Mouse (Mus musculus) heart, postnatal 10 days (tissue): ENCODE data around the gene Usp21. TPM values are rescaled to one million over a fixed set of nuclear protein-coding genes. Genes with fewer than 3 reads are reported as not detected.
A peak's percentile ranks its signal among the peaks of the same experiment; 100 is the strongest.

Experiments
- DNase-seq, 2 experiments: peaks; one replicate each; pipeline ENCODE4 v3.0.0; 2021
- intact Hi-C: fragments of 180-260 bp; cut with DNase I; formaldehyde crosslinking; loops from one replicate; pipeline ENCODE4 v1.15.1; 2025
- total RNA-seq, 2 experiments: library from RNA; stranded (reverse); gene quantifications; 2 replicates each; pipeline ENCODE4 v1.2.3; 2021

Gene Usp21
- total RNA-seq, 2 experiments from 2014 or later, result 20.7 to 26.8 TPM

DNA sequence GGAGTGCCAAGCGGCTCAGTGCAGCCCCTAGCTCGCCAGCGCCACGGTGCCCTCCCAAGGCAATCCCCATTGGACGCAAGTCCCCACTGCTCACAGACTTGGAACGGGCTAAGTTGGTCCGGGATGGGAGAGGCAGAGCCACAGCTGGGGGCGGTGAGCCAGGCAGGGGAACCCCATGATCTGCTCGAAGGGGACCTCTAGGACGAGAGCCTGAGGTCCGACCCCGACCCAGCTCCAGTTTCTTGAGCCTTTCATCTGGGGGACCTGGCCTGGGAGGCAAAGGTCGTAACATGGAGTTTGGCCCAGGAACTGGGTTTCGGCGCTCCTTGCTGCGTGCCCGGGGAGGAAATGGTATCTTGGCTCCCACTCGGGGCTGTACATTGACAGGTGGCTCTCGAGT is 1.3 kb downstream of the Usp21 start:
- intact Hi-C loops, result loop anchor here (10.0 kb wide), 1 partner anchor 172 kb away; the partner anchor contains the start of gene Cfap126
- DNase-seq, result no peak

DNA sequence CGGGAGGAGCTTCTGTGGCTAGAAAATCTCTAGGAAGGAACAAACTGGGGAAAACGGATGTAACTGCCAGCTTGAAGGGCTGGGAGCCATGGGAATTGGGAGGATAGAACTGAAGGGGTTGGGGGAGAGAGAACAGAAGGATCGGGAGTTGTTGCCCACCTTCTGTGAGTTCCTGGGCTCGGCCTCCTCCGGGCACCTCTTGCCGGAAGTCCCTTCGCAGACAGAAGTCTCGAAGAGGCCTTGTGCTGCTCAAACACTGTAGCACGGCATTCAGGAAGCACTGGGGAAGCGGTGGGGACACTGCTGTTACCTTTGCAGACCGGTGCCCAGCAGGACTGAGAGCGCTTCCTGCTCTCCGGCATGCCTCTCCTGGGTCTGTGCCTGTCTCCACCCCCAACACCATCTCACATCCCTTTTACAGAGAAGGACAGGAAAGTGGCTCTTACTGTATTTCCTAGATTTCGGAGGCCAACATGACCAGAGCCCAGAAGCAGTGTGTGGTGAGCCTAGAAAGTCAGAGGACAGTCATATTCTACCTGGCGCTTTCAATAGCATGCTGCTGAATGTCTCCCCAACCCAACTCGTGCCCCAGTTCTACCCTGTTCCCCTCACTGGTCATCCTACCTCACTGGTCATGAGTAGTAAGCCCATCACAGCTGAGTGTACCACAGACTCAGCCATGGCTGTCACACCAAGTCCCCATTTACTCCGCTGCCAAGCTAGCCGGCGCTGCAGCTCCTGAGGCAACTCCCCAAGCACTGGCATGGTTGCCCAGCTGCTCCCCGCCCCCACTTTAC is 2.5 kb downstream of the Usp21 start:
- intact Hi-C loops, result loop anchor here (10.0 kb wide), 1 partner anchor 170 kb away; the partner anchor contains the start of gene Cfap126
- no peak for DNase-seq

DNA sequence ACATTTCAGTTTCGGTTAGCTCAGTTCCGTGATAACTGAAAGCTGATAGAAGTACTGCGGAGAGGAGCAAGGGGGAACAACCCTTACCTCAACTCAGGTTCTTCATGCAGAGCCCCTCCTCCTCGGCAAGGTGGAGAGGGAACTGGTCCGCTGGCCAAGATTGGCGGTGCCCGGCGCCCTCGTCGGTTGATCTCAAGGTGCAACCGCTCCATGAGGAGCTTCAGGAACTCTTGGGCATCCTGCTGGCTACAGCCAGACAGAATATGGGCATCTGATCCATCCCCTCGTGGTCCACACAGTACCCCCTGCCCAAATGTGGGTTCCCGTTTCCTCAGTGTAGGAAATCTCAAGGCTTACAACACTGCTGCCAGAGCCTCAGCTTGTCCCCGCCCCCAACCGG is 3.3 kb downstream of the Usp21 start:
- no peak for DNase-seq

DNA sequence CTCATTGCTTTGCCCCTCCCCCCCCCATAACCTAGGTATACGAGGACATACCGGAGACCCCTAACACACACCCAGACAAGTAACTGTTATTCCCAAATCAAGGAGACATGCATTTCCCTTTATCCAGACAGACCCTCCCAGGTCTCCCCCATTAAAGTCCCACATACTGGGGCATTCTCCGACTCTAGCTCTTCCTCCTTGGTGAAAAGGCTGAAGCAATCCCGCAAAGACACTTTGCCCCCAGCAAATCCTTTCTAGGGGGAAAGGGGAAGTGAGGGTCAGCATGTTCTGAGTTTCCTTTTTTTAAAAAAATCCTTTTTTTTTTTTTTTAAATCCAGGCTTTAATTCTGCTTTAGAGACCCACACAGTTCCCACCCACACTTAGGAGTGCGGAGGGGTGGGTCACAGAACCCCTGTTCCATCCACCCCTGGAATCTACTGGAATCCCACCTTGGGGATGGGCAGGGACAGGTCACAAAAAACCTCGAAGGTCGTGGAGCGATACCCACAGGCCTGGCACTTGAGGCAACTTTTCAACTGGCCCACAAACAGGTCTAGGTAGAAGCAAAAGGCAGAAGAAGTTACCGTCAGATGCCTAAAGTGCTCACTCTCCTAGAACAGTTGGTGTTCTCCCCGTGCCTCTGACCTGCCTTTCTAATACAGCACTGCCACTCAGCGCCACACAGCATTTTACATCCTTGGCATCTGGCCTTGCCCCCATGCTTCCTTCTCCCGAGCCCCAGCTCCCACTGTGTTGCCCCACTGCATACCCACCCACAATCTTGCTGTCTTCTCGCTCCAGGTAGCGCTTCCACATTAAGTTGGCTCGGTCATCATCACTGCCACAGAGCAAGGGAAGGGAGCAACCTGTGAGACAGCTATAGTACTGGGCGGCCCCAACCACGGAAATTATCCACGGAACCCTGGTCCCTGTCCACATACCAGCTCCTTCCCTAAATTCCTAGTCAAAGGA is 4.3 kb downstream of the Usp21 start:
- no peak for DNase-seq
- intact Hi-C loops, result loop anchor here (10.0 kb wide), 1 partner anchor 169 kb away; the partner anchor contains the start of gene Cfap126

More for the DNA sequence above, 3.3 kb downstream of the Usp21 start:
- intact Hi-C loops, result loop anchor here (10.0 kb wide), 1 partner anchor 170 kb away; the partner anchor contains the start of gene Cfap126

DNA sequence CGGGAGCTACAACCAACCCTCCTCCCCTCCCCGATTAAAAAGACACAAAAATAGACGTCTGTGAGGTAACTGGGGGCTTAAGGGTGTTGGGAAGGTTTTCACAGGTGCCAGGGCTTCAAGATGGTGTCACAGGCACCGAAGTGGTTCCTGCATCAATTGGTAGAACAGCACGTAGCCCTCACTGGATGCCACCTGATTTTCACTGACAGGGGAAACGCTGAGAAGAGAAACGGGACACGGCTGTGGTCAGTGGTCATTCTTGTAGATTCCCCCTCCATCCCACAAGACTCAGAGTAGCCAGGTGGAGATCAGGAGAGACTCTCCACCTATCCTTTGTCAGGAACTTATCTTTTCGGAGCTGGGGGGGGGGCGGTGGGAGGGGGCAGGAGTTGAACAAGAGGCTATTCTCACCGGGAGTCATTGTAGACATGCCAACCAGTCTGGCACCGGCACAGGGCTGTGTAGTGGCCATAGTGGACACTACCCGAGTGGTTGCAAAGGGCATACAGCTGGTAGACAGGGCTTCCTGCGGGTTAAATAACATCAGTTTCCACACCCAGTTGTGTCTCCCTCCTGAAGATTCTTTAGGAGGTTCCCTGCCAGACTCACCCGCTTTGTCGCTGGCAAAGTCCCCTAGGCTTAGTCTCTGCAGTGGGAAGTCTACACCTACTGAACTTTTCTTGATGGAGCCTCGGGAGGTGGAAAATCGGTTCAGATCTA is 5.5 kb downstream of the Usp21 start:
- intact Hi-C loops, result loop anchor here (10.0 kb wide), 1 partner anchor 167 kb away; the partner anchor contains the start of gene Cfap126
- DNase-seq, result no peak

DNA sequence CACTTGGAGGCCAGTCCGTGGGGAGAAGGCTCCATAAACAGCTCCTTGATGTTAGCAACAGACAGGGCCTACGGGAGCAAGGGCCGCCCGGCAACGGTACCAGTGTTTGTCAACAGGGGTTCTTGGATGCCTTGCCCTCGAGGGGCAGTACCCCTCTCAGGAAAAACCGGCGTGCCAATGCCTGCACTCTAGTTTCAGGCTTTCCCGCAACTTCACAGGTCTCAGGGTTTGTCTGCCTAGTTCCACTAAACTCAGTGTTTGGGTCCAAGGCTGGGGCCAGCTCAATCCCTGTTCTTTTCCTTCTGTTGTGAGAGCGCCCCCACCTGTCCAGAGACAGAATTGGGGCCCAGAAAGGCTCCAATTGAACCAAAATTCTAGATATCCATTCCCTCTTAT is 6.3 kb downstream of the Usp21 start:
- intact Hi-C loops, result loop anchor here (1.0 to 10.0 kb wide), 3 partner anchors 34 to 167 kb away; partner anchors contain the start of genes Apoa2 and Cfap126
- DNase-seq, result peak; percentile 91 to 92

DNA sequence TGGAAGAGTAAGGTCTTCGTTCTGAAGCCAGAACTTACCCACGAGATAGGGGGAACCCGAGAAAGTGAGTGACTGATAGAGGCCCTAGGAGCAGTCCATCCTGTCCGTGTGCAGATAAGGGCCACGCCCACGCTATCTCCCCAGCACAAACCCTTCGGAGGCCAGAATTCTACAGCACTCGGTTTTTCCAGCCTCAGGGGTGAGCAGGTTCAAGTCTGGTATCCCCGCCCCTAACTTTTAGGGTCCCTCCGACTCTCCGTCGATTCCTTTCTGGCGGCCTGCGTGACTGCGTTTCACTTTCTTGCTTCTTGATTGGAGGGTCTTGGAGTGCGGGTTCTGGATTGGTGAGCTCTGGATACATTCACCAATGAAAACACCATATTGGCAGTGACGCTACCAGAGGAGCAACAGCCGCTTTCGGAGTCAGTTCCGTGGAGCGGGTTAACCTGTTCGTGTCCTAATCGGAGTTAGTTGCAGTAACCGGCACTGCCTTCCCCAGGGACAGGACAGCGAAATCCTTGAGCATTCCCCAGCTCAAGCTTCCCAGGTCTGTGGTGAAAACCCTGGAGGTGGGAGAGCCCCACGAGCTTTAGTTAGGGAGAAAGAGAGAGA is 6.8 kb downstream of the Usp21 start, which contains the start of gene Ppox:
Gene Ppox, minus strand, starts transcription at position 271 of the 612 bp plus-strand sequence.
- DNase-seq, result peak; percentile 95 to 96
- intact Hi-C loops, result loop anchor here (1.0 to 10.0 kb wide), 3 partner anchors 34 to 166 kb away; partner anchors contain the start of genes Apoa2 and Cfap126

DNA sequence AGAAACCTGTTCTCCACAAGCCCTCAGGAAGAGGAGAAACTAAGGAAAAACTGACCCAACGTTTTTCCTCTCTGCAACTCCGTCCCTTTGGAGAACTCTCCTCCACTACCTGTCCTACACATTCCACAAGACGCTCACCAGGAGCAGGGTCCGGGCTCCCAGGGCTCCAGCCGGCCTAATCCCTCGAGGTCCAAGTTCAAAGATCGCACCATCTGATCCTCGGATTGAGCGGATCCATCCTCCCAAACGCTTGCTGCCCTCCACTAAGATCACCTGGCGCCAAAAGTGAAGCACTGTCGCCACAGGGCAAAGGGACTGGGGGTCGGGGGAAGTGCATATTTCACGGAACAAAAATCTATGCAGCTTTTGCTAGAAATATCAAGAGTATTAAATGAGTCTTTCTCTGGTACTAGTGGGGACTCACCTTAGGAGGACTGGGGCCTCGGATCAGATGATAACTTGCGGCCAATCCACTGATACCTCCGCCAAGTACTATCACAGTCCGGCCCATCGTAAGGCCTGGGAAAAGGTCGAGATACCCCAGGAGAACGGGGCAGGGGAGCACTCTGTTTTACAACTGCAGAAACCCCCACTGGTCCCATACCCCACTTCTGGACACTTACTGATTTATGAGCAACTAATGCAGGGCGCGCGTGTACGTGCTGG is 7.4 kb downstream of the Usp21 start:
- intact Hi-C loops, result loop anchor here (2.0 to 10.0 kb wide), 2 partner anchors 56 to 166 kb away; partner anchors contain the start of genes Apoa2 and Cfap126
- peak in 1 of 2 experiments; percentile 9 for DNase-seq

DNA sequence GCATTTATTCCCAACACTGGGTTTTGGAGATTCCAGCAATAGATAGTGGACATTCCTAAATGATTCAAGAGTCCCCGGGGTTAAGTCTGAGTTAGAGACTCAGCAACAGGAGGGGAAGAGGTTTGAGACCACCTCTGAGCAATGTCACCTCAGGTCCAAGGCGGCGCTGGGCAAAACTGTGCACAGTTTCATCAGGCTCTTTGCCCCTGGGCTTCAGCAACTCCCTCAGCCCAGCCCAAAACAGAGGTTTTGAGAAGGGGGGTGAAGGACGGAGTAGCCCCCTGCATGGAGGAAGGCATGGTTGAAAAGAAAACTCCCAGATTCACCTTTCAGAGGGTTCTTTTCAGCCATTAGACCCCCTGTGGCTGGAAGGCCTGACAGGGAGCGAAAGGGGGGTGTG is 8.1 kb downstream of the Usp21 start:
- DNase-seq, result no peak
- intact Hi-C loops, result loop anchor here (2.0 to 10.0 kb wide), 2 partner anchors 55 to 165 kb away; partner anchors contain the start of genes Apoa2 and Cfap126

DNA sequence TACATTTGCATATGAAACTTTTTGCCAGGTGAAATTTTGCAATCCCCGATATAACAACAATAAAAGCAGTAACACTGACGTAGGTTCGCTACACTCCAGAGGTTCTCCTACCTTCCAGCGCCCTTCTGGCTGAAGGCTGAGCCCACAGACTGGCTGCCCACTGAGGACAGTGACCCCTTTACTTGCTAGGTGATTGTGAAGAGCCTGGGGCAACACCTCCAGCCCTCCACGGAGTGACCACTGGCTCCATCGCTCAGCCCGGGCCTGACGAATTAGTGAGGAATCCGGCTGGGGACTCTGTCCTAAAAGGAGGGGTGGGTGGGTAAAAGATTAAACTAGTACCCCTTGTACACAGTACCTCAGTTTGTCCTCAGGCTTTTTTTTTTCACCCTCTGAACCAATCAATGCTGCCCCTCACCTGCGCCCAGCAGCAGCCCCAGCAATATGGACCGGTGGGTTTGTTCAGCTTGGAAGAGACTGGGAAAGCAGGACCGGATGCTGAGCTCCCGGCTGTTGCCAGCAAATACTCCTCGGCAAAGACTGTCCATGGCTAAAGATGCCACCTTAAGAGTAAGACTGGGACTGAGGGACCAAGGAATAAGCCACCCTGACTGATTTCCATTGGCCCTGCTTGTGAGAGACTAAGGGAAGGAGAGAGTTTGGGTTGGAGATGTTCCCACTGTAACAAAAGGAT is 8.6 kb downstream of the Usp21 start:
- intact Hi-C loops, result no loop called here
- DNase-seq, result no peak

DNA sequence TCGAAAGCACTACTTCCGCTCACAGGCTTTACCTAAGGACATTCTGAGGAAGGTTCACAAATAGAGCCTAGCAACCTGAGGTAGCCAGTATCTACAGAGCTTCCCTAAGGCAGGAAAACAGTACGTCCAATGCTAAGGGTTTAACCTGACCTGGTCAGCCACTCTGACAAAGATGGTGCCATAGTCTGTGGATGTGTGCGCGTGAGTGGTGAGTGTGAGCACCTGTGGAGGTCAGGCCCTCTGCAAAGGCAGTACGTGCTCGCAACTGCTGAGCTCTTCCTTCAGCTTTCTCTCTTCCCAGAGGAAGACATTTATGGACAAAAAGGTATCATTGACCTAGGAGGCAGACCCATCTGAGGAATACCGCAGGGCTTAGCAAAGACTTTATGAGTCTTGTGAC is 9.4 kb downstream of the Usp21 start:
- DNase-seq, result no peak
- intact Hi-C loops, result no loop called here

DNA sequence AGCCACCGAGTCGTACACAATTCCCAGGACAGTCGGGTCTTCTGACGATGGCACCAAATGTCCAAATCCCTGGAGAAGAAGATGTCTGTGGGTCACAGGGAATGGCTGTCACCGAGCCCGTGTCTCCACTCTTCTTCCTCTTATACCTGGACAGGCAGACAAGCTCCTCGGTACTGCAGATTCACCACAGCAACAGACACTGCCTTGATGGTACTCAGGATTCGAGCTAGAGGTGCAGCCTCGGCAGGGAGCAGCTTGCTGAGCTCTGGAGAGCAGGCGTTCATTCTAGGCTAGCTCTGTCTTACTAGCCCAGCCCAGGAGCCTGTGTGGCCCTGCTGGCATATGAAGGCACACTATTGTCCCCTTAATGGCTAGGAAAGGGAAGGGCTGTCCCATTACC is 10.1 kb downstream of the Usp21 start:
- intact Hi-C loops, result no loop called here
- no peak for DNase-seq

DNA sequence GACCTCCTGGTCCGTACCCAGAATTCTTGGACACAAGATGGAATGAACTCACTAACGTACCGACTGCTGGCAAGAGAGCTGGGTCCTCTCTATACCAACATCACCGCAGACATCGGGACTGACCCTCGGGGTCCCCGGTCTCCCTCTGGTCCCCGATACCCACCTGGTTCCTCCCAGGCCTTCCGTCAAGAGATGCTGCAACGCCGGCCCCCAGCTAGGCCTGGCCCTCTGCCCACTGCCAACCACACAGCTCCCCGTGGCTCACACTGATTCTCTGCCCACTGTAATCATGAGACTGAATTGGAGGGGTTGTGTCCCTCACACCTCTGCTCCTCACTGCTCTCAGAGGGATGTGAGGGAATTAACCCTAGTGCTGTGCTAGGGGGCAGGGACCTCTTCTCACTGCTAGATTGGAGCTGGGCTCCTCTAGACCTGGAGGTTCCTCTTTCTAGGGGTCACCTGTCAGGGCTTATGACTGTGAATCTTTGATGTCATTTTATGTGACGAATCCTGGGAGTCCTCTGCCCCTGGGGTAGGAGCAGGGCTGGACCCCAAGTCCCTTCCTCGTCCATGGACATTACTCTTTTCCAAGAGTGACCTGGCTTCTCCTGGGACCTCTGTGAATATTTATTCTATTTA is 11.6 kb downstream of the Usp21 start:
- intact Hi-C loops, result no loop called here
- DNase-seq, result no peak

DNA sequence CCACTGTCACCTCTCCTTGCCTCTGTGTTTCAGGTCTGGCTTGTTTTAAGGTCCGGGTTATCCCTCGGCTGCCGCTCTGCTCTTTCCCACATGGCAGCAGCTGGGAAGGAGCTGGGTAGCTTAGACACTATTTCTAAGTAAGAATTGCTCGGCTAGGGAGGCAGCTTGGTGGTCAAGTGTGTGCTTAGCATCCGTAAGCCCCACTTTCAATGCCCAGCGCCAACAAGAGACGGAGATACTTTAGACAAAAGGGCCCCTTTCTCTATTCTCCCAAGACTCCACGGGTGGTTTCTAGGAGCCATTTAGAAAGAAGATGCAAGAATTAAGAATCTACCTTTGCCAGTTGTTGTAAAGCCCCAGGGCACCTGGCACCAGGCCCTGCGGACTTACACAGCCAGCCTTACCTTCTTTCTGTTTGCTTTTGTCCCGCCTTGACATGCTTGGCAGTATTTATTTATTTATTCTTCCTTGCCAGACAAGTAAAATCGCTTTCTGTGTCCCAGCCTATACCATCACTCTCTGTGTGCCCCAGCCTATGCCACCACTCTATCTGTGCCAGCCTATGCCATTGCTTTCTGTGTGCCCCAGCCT is 12.6 kb downstream of the Usp21 start:
- intact Hi-C loops, result no loop called here

DNA sequence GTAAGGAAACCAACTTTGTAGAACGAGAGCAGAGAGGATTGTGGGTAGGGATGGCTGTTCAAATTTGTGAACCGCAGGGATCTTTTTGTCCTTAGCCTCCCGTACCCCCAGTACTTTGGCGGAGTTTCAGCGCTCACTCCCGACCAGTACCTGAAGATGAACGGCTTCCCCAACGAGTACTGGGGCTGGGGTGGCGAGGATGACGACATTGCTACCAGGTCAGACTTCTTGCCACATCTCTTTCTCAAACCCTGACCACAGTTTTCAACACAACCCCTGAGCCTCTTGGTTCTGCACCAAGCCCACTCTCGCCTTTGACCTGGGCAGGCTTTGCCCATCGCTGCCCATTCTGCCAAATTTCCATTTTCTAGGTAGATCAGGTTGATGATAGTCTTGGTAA is 13.6 kb downstream of the Usp21 start:
- no peak for DNase-seq
- intact Hi-C loops, result no loop called here

More for the DNA sequence above, 12.6 kb downstream of the Usp21 start:
- no peak for DNase-seq

DNA sequence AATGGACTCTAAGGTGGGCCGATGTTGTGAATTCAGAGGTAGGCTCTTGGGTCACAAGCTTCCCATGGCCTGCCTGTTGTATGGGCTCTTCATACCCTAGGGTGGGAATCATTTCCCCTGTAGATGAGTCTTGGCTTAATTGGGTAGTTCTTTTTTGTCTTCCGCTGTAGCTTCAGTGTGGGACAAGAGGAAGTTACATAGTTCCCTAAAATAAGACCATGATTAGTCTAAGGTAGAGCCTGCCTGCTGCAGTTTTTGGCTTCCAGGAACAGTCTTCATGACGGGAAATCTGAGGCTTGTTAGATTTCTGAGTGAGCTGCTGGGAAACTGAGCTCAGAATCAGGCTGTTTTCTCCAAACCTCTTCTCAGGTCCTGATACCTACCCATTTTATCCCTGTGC is 15.7 kb downstream of the Usp21 start:
- no peak for DNase-seq
- intact Hi-C loops, result no loop called here

DNA sequence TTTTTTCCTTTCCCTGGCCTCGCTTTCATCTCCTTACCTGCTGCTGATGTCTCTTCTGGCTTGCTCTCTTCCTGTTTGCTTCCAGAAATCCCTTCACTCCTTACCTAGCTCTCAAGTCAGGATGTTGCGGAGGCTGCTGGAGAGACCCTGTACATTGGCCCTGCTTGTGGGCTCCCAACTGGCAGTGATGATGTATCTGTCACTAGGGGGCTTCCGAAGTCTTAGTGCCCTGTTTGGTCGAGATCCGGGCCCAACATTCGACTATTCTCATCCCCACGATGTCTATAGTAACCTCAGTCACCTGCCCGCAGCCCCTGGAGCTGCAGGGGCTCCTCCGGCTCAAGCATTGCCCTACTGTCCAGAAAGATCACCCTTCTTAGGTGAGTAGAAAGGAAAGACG is 16.2 kb downstream of the Usp21 start:
- no peak for DNase-seq
- intact Hi-C loops, result no loop called here

DNA sequence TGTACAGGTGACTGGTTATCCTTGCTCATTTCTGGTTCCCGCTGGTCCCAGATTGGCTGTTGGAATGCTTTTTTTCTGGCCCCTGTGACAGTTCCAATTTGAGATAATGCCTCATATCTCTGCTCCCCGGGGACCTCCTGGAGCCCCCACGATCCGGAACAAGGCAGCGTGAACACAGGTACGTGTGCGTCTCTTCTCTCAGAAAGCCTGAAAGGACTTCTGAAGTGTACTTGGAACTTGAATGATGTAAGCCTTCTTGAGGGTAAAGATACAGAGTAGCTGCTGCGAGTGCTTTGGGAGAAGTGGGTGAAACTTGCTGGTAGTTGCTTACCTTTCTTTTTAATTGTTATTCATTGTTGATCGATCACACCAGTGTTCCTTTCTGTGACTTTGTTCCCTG is 16.6 kb downstream of the Usp21 start:
- intact Hi-C loops, result no loop called here
- DNase-seq, result no peak
